Mouse (Mus musculus): ENCODE data around the gene Sdk1.

DNA sequence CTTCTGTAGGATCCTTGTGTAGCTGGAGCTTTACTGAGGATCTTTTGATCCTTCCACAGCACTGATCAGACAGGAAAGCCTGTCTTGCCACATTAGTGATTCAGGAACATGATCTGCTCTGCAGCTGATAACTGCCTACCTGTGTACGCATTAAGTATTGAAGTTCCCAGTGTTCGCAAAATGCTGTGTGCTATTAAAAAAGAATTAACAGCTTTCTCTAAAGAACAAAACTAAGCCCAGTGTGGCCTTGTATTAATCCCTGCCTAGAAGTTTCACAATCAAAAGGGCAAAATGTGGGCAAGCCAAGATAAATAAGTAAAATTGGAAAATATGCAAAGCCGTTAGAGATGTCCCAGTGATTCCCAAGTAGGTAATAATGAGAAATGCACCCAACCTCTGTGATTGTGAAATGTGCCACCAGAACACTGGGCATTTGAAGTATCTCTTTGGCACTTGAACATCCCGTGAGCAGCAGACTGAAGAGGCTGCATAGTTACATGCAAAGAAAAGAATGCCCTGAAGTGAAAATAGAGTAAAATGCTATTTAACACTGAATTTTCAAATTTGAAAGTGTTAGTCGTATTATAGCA is 141.1 kb downstream of the Sdk1 start:
- TF ChIP-seq CTCF (IDR thresholded peaks at IDR 0.05; ENCODE audit: insufficient read depth, low read depth, low read length) (no peak), POLR2A (IDR thresholded peaks at IDR 0.05; ENCODE audit: insufficient read depth, low read depth, low read length) (no peak)

Data from olfactory bulb, adult 2 months (tissue).